Mouse (Mus musculus): ENCODE results near the gene Btbd10. TPM values are rescaled to one million over a fixed set of nuclear protein-coding genes. Genes with fewer than 3 reads are reported as not detected.

Btbd10 gene
- total RNA-seq, 2 experiments from 2014 or later = 15.0 to 18.6 TPM

- DNase-seq (ENCODE audit: low spot score in 2 of 2) = no peak
Measured at GRCm38 (mm10) chr7:113295077-113295890, 73.9 kb downstream of the Btbd10 start.

- DNase-seq (ENCODE audit: low spot score in 2 of 2) = no peak
Measured at GRCm38 (mm10) chr7:113294598-113294997, 74.6 kb downstream of the Btbd10 start.

- DNase-seq (ENCODE audit: low spot score in 2 of 2) = no peak
Measured at GRCm38 (mm10) chr7:113292193-113292592, 77.0 kb downstream of the Btbd10 start.

- DNase-seq (ENCODE audit: low spot score in 2 of 2) = no peak
Measured at GRCm38 (mm10) chr7:113291741-113292140, 77.5 kb downstream of the Btbd10 start.

- DNase-seq (ENCODE audit: low spot score in 2 of 2) = no peak
Measured at GRCm38 (mm10) chr7:113289211-113289610, 80.0 kb downstream of the Btbd10 start.

GRCm38 (mm10) chr7:113285405-113285804 lies 83.8 kb downstream of the Btbd10 start:
- DNase-seq (ENCODE audit: low spot score in 2 of 2) = no peak

GRCm38 (mm10) chr7:113279246-113279645 lies 89.9 kb downstream of the Btbd10 start:
- DNase-seq (ENCODE audit: low spot score in 2 of 2) = no peak

- DNase-seq (ENCODE audit: low spot score in 2 of 2) = no peak
Measured at GRCm38 (mm10) chr7:113278493-113278892, 90.7 kb downstream of the Btbd10 start.

GRCm38 (mm10) chr7:113277245-113277644 lies 91.9 kb downstream of the Btbd10 start:
- DNase-seq (ENCODE audit: low spot score in 2 of 2) = no peak

- DNase-seq (ENCODE audit: low spot score in 2 of 2) = no peak
Measured at GRCm38 (mm10) chr7:113272338-113272997, 96.7 kb downstream of the Btbd10 start.

GRCm38 (mm10) chr7:113270991-113271390 lies 98.2 kb downstream of the Btbd10 start:
- DNase-seq (ENCODE audit: low spot score in 2 of 2) = no peak

- DNase-seq (ENCODE audit: low spot score in 2 of 2) = no peak
Measured at GRCm38 (mm10) chr7:113270551-113270950, 98.6 kb downstream of the Btbd10 start.

GRCm38 (mm10) chr7:113269921-113270320 lies 99.3 kb downstream of the Btbd10 start:
- DNase-seq (ENCODE audit: low spot score in 2 of 2) = no peak

GRCm38 (mm10) chr7:113269081-113269480 lies 100.1 kb downstream of the Btbd10 start:
- no peak for DNase-seq (ENCODE audit: low spot score in 2 of 2)

- peak; percentile 63 to 69 for DNase-seq (ENCODE audit: low spot score in 2 of 2)
Measured at GRCm38 (mm10) chr7:113268287-113268686, 100.9 kb downstream of the Btbd10 start.

Other genes starting within 250 kb of the Btbd10 start
- gene Arntl, start 161.9 kb downstream of the Btbd10 start, total RNA-seq (2021) = 10 to 100 TPM; 41.9 to 45.7 TPM
- gene Pth, start 19.2 kb upstream of the Btbd10 start, total RNA-seq (2021) = not detected
- 10 to 100 TPM; 41.3 to 47.6 TPM for gene Far1, start 144.4 kb upstream of the Btbd10 start, total RNA-seq (2021)